Mouse (Mus musculus): Measurements from ENCODE around the gene Sds. TPM values are rescaled to one million over a fixed set of nuclear protein-coding genes. Genes with fewer than 3 reads are reported as not detected.
A peak's percentile ranks its signal among the peaks of the same experiment; 100 is the strongest.

Gene Sds
- polyA plus RNA-seq, 1 experiment = not detected

DNA sequence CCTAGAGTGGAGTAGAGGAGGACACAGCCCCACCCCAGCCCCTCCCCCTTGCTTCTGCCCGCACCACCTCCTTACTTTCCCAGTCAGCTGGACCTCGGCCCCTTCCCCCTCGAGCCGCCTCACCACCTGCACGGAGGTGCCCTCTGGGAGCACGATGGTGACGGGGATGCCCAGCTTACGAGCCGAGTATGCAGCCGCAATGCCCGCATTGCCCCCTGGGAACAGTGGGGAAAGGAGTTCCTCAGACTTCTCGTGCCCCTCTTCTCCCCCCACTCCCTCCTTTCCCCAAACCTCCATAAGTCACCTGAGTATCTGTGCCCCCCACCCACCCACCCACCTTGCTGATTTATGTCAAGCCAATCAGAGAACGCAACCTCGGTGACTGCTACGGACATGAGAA, 14.4 kb upstream of the Sds start:
- Histone ChIP-seq H3K4me1 (ENCODE audit: control insufficient read depth, insufficient read depth, low read length) (no peaks in the 10 kb centered on the region), H3K27ac (ENCODE audit: insufficient read depth, low read depth, low read length) (no peak overlapping the region), H3K36me3 (ENCODE audit: control insufficient read depth, insufficient read depth, low read length) (no peaks in the 10 kb centered on the region), H3K4me3 (ENCODE audit: insufficient read depth, low read depth, low read length) (no peak overlapping the region), H3K27me3 (replicated peaks; ENCODE audit: control insufficient read depth, insufficient read depth, low read length) (no peaks in the 10 kb centered on the region; the same call in 1 of the 2 replicates)
- TF ChIP-seq CTCF (conservative IDR thresholded peaks at IDR 0.05; ENCODE audit: insufficient read depth, insufficient read length, low read depth, low read length) = no peak
- TF ChIP-seq POLR2A (IDR thresholded peaks at IDR 0.05; ENCODE audit: low read depth, low read length) = no peak
- WGBS = 63% methylated on average over 15 of the region's 15 CpGs
- DNase-seq = no peak

DNA sequence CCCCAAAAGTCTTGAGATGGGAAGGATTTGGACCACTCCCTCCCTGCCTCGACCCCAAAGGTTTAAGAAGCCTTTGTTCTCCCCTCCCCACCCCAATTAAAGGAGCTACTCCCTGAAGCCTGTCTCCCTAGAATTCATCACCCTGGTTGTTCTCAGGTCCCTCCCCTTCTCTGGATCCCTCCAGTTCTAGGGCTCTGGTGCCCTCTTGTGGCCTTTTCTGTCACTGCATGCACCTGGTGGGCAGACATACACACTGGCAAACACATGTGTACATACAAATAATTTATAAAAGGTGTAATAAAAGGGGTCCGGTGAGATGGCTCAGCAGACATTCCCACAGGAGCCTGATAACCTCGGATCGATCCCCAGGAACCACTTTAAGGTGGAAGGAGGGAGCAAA, 12.0 kb upstream of the Sds start:
- no peaks in the 10 kb centered on the region; the same call in 1 of the 2 replicates for H3K27me3 ChIP-seq (replicated peaks; ENCODE audit: control insufficient read depth, insufficient read depth, low read length)
- no peak overlapping the region for H3K4me3 ChIP-seq (ENCODE audit: insufficient read depth, low read depth, low read length)
- H3K4me1 ChIP-seq (ENCODE audit: control insufficient read depth, insufficient read depth, low read length) = peaks cover 4% of the 10 kb centered on the region; the same call in 1 of the 2 replicates
- no peak overlapping the region for H3K27ac ChIP-seq (ENCODE audit: insufficient read depth, low read depth, low read length)
- no peak for DNase-seq
- 80% methylated on average over 4 of the region's 4 CpGs for WGBS
- TF ChIP-seq CTCF (conservative IDR thresholded peaks at IDR 0.05; ENCODE audit: insufficient read depth, insufficient read length, low read depth, low read length) (peak; percentile 41), POLR2A (IDR thresholded peaks at IDR 0.05; ENCODE audit: low read depth, low read length) (no peak)
- H3K36me3 ChIP-seq (ENCODE audit: control insufficient read depth, insufficient read depth, low read length) = no peaks in the 10 kb centered on the region

DNA sequence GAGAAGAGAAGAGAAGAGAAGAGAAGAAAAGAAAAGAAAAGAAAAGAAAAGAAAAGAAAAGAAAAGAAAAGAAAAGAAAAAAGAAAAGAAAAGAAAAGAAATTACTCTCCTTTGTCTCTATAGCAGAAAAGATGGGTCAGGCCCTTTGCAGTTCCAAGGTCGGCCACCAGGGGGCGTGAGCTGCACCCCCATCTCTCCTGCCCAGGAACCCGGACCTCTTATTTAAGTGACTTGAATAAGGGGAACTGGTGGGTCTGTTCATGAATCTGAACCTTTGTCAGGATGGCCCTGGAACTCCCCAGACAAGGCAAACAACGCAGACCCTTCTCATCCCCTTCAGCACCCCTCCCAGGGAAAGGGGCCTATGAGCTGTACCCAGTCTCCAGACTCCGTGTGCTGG, 11.3 kb upstream of the Sds start:
- H3K36me3 ChIP-seq (ENCODE audit: control insufficient read depth, insufficient read depth, low read length) = no peaks in the 10 kb centered on the region
- peak; percentile 52 for TF ChIP-seq CTCF (conservative IDR thresholded peaks at IDR 0.05; ENCODE audit: insufficient read depth, insufficient read length, low read depth, low read length)
- no peak for TF ChIP-seq POLR2A (IDR thresholded peaks at IDR 0.05; ENCODE audit: low read depth, low read length)
- no peaks in the 10 kb centered on the region; the same call in 1 of the 2 replicates for H3K27me3 ChIP-seq (replicated peaks; ENCODE audit: control insufficient read depth, insufficient read depth, low read length)
- no peak overlapping the region for H3K27ac ChIP-seq (ENCODE audit: insufficient read depth, low read depth, low read length)
- WGBS = 43% methylated on average over 5 of the region's 5 CpGs
- peaks cover 4% of the 10 kb centered on the region; the same call in 1 of the 2 replicates for H3K4me1 ChIP-seq (ENCODE audit: control insufficient read depth, insufficient read depth, low read length)
- no peak overlapping the region for H3K4me3 ChIP-seq (ENCODE audit: insufficient read depth, low read depth, low read length)
- peak; percentile 43 for DNase-seq

DNA sequence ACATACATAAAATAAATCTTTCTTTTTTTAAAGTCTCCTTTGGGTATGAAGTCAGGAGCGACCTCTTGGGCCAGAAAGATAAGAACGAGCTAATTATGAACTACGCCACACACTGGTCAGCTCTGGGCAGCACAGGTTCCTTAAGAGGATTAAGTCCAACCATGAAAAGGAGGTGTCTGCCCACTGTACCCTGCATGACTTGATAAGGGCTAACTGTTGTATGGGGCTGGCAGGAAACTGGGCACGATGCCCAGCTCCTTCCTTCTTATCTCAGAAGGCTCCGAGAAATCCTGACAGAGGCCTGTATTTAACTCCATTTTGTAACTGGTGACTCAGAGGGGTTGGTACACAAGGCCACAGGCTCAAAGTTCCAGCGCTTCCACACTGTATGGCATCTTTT, 10.5 kb upstream of the Sds start:
- no peak for TF ChIP-seq POLR2A (IDR thresholded peaks at IDR 0.05; ENCODE audit: low read depth, low read length)
- TF ChIP-seq CTCF (conservative IDR thresholded peaks at IDR 0.05; ENCODE audit: insufficient read depth, insufficient read length, low read depth, low read length) = no peak
- no peak for DNase-seq
- Histone ChIP-seq H3K27ac (ENCODE audit: insufficient read depth, low read depth, low read length) (no peak overlapping the region), H3K27me3 (replicated peaks; ENCODE audit: control insufficient read depth, insufficient read depth, low read length) (no peaks in the 10 kb centered on the region; the same call in 1 of the 2 replicates), H3K4me3 (ENCODE audit: insufficient read depth, low read depth, low read length) (no peak overlapping the region), H3K36me3 (ENCODE audit: control insufficient read depth, insufficient read depth, low read length) (no peaks in the 10 kb centered on the region), H3K4me1 (ENCODE audit: control insufficient read depth, insufficient read depth, low read length) (peaks cover 4% of the 10 kb centered on the region; the same call in 1 of the 2 replicates)
- 71% methylated on average over 6 of the region's 6 CpGs for WGBS

DNA sequence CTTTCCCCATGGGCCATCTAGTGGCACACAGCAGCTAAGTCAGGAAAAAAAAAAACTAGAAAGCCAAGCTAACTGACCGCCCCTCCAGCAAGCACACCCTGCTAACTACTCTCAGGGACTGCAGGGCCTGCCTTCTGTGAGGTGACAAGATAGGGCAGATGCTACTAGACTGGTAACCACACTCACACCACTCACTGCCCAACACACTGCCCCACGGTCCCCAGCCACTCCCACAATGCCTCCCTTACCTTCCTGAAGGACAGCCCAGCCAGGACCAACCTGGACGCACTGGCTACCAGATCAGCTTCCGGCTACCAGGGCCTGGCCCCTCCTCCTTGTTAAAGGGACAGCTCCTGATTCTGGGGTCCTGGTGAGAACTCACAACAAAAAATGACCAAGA, 9.3 kb upstream of the Sds start:
- no peaks in the 10 kb centered on the region; the same call in 1 of the 2 replicates for H3K27me3 ChIP-seq (replicated peaks; ENCODE audit: control insufficient read depth, insufficient read depth, low read length)
- no peak overlapping the region for H3K27ac ChIP-seq (ENCODE audit: insufficient read depth, low read depth, low read length)
- H3K36me3 ChIP-seq (ENCODE audit: control insufficient read depth, insufficient read depth, low read length) = no peaks in the 10 kb centered on the region
- DNase-seq = peak; percentile 79
- peaks cover 4% of the 10 kb centered on the region; the same call in 1 of the 2 replicates for H3K4me1 ChIP-seq (ENCODE audit: control insufficient read depth, insufficient read depth, low read length)
- peak overlapping the region; percentile 41 for H3K4me3 ChIP-seq (ENCODE audit: insufficient read depth, low read depth, low read length)
- 13% methylated on average over 4 of the region's 4 CpGs for WGBS
- TF ChIP-seq POLR2A (IDR thresholded peaks at IDR 0.05; ENCODE audit: low read depth, low read length) (no peak), CTCF (conservative IDR thresholded peaks at IDR 0.05; ENCODE audit: insufficient read depth, insufficient read length, low read depth, low read length) (no peak)

DNA sequence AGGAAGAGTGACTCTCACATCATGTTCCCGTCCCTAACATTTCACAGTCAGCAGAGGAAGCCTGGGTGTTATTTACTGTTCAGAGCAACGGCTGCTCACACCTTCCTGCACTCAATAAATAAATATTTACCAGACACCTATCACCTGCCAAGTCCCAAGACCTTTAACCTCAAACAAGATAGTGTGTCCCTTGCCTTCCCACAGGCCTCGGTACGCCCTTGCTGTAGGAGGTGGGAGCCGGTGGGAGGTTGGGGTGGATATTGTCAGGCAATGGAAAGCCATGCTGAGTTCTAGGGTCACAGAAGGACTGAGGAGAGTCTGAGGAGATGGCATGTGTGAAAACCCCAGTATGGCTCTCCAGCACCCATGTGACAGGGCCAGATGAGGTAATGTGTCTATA, 8.0 kb upstream of the Sds start:
- H3K27me3 ChIP-seq (replicated peaks; ENCODE audit: control insufficient read depth, insufficient read depth, low read length) = no peaks in the 10 kb centered on the region; the same call in 1 of the 2 replicates
- H3K36me3 ChIP-seq (ENCODE audit: control insufficient read depth, insufficient read depth, low read length) = no peaks in the 10 kb centered on the region
- DNase-seq = peak; percentile 66
- H3K4me3 ChIP-seq (ENCODE audit: insufficient read depth, low read depth, low read length) = no peak overlapping the region
- TF ChIP-seq POLR2A (IDR thresholded peaks at IDR 0.05; ENCODE audit: low read depth, low read length) (no peak), CTCF (conservative IDR thresholded peaks at IDR 0.05; ENCODE audit: insufficient read depth, insufficient read length, low read depth, low read length) (no peak)
- H3K4me1 ChIP-seq (ENCODE audit: control insufficient read depth, insufficient read depth, low read length) = peaks cover 4% of the 10 kb centered on the region; the same call in 1 of the 2 replicates
- no peak overlapping the region for H3K27ac ChIP-seq (ENCODE audit: insufficient read depth, low read depth, low read length)
- WGBS = 51% methylated on average over 5 of the region's 5 CpGs

DNA sequence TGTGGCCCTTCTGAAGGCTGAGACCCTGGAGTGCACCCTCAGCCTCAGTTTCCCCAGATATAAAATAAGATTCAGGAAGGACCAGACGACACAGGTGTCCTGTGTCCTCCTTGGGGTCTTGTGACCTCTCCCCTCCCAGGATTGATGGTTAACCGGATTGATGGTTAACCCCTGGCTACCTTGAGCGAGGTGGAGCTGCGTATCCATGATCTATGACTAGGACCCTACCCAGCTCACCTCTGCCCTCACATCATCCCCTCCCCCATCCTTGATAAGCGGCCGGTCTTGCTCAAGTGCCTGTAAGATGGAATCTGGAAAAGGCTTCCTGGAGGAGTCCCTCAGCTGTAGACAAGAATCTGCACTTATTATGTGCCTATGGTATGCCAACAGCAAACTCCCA, 7.5 kb upstream of the Sds start:
- no peak overlapping the region for H3K4me3 ChIP-seq (ENCODE audit: insufficient read depth, low read depth, low read length)
- WGBS = 60% methylated on average over 6 of the region's 6 CpGs
- H3K27me3 ChIP-seq (replicated peaks; ENCODE audit: control insufficient read depth, insufficient read depth, low read length) = no peaks in the 10 kb centered on the region; the same call in 1 of the 2 replicates
- no peaks in the 10 kb centered on the region for H3K36me3 ChIP-seq (ENCODE audit: control insufficient read depth, insufficient read depth, low read length)
- DNase-seq = peak; percentile 18
- H3K27ac ChIP-seq (ENCODE audit: insufficient read depth, low read depth, low read length) = no peak overlapping the region
- peaks cover 4% of the 10 kb centered on the region; the same call in 1 of the 2 replicates for H3K4me1 ChIP-seq (ENCODE audit: control insufficient read depth, insufficient read depth, low read length)
- TF ChIP-seq POLR2A (IDR thresholded peaks at IDR 0.05; ENCODE audit: low read depth, low read length) (no peak), CTCF (conservative IDR thresholded peaks at IDR 0.05; ENCODE audit: insufficient read depth, insufficient read length, low read depth, low read length) (no peak)
